Mouse (Mus musculus): ENCODE measurements around the gene Gm3376. TPM values are rescaled to one million over a fixed set of nuclear protein-coding genes. Genes with fewer than 3 reads are reported as not detected.
"Not testable (repeated sequence)": the region's sequence is repeated elsewhere in the genome, so short reads cannot be mapped to it uniquely, and the experiment has no call there.

The Gm3376 gene
- not detected in 2 replicates for polyA plus RNA-seq (2016; fragmentation: Nextera tagmentation; extraction: Ambion mirVana)

DNA sequence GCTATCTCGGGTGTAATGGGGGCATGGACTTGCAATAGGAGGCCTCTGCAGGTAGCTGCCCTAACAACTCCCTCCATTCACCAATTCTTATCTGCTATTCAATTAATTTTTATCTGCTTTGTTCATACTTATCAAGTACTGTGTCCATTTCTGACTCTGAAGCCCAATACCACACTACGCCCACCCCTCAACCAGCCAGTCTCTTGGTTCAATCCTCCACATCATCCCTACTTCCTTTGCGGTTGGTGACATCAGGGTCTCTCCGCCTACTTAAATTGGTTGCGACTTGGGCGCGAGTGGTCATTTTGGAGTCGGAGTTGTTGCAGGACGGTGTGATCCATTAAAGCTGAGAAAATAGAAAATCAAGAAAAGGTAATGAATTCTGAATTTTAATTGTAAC lies at the start of gene Gm3376:
TSS of gene Gm3376 (plus strand) at position 301 of the 400 bp plus-strand sequence.
- not testable (repeated sequence) for H3K4me3 ChIP-seq; H3K27me3 ChIP-seq (ENCODE audit: insufficient read depth, poor library complexity, severe bottlenecking); H3K4me1 ChIP-seq (replicated peaks); H3K9me3 ChIP-seq; H3K27ac ChIP-seq; H3K36me3 ChIP-seq; DNase-seq (ENCODE audit: low spot score)
- no CpG with 5 or more reads among the region's 9 CpGs for WGBS

All from hindbrain, embryonic 10.5 days (tissue).